Mouse (Mus musculus): ENCODE data around the gene Smbd1. TPM values are rescaled to one million over a fixed set of nuclear protein-coding genes. Genes with fewer than 3 reads are reported as not detected.

Gene Smbd1
- polyA plus RNA-seq, 1 experiment from 2014 or later: 2.3 TPM

- WGBS: 95% methylated on average over 13 of the region's 13 CpGs
- H3K27ac ChIP-seq (ENCODE audit: low read depth, low read length): no peak overlapping the region
- H3K4me1 ChIP-seq (replicated peaks; ENCODE audit: control insufficient read depth, insufficient read depth, low read length): no peaks in the 10 kb centered on the region
- ATAC-seq: no peak
- peaks cover 68% of the 10 kb centered on the region for H3K36me3 ChIP-seq (ENCODE audit: control insufficient read depth, insufficient read depth)
- no peaks in the 10 kb centered on the region for H3K27me3 ChIP-seq (replicated peaks; ENCODE audit: control insufficient read depth, insufficient read depth, low read length)
- no peak overlapping the region for H3K4me3 ChIP-seq (ENCODE audit: low read depth, low read length)
- H3K9me3 ChIP-seq (ENCODE audit: control insufficient read depth): no peaks in the 10 kb centered on the region
- no peak overlapping the region for H3K4me2 ChIP-seq (replicated peaks; ENCODE audit: low read depth)
- TF ChIP-seq CTCF (IDR thresholded peaks at IDR 0.05; ENCODE audit: low read depth): no peak
- H3K9ac ChIP-seq (ENCODE audit: low read depth, low read length): no peak overlapping the region
Observed at GRCm38 (mm10) chr16:32824061-32824460, 13.8 kb upstream of the Smbd1 start.

GRCm38 (mm10) chr16:32823487-32823886 is 13.2 kb upstream of the Smbd1 start:
- peaks cover 62% of the 10 kb centered on the region for H3K36me3 ChIP-seq (ENCODE audit: control insufficient read depth, insufficient read depth)
- 89% methylated on average over 8 of the region's 8 CpGs for WGBS

GRCm38 (mm10) chr16:32822881-32823280 is 12.6 kb upstream of the Smbd1 start:
- ATAC-seq: no peak
- WGBS: 83% methylated on average over 5 of the region's 5 CpGs
- no peak overlapping the region for H3K27ac ChIP-seq (ENCODE audit: low read depth, low read length)
- no peaks in the 10 kb centered on the region for H3K9me3 ChIP-seq (ENCODE audit: control insufficient read depth)
- H3K4me1 ChIP-seq (replicated peaks; ENCODE audit: control insufficient read depth, insufficient read depth, low read length): no peaks in the 10 kb centered on the region
- no peak overlapping the region for H3K9ac ChIP-seq (ENCODE audit: low read depth, low read length)
- peaks cover 56% of the 10 kb centered on the region for H3K36me3 ChIP-seq (ENCODE audit: control insufficient read depth, insufficient read depth)
- H3K4me2 ChIP-seq (replicated peaks; ENCODE audit: low read depth): no peak overlapping the region
- H3K27me3 ChIP-seq (replicated peaks; ENCODE audit: control insufficient read depth, insufficient read depth, low read length): no peaks in the 10 kb centered on the region
- TF ChIP-seq CTCF (IDR thresholded peaks at IDR 0.05; ENCODE audit: low read depth): no peak
- no peak overlapping the region for H3K4me3 ChIP-seq (ENCODE audit: low read depth, low read length)

More at GRCm38 (mm10) chr16:32823487-32823886, 13.2 kb upstream of the Smbd1 start:
- Histone ChIP-seq H3K4me3 (ENCODE audit: low read depth, low read length) (no peak overlapping the region), H3K9me3 (ENCODE audit: control insufficient read depth) (no peaks in the 10 kb centered on the region), H3K4me2 (replicated peaks; ENCODE audit: low read depth) (no peak overlapping the region), H3K9ac (ENCODE audit: low read depth, low read length) (no peak overlapping the region), H3K27ac (ENCODE audit: low read depth, low read length) (no peak overlapping the region), H3K4me1 (replicated peaks; ENCODE audit: control insufficient read depth, insufficient read depth, low read length) (no peaks in the 10 kb centered on the region), H3K27me3 (replicated peaks; ENCODE audit: control insufficient read depth, insufficient read depth, low read length) (no peaks in the 10 kb centered on the region)
- no peak for ATAC-seq
- TF ChIP-seq CTCF (IDR thresholded peaks at IDR 0.05; ENCODE audit: low read depth): no peak

GRCm38 (mm10) chr16:32822450-32822827 is 12.2 kb upstream of the Smbd1 start:
- peak overlapping the region; percentile 21; the same call in 1 of the 2 replicates for H3K27ac ChIP-seq (ENCODE audit: low read depth, low read length)
- no peaks in the 10 kb centered on the region for H3K9me3 ChIP-seq (ENCODE audit: control insufficient read depth)
- H3K4me1 ChIP-seq (replicated peaks; ENCODE audit: control insufficient read depth, insufficient read depth, low read length): no peaks in the 10 kb centered on the region
- TF ChIP-seq CTCF (IDR thresholded peaks at IDR 0.05; ENCODE audit: low read depth): no peak
- H3K4me3 ChIP-seq (ENCODE audit: low read depth, low read length): no peak overlapping the region
- H3K9ac ChIP-seq (ENCODE audit: low read depth, low read length): no peak overlapping the region
- peaks cover 52% of the 10 kb centered on the region for H3K36me3 ChIP-seq (ENCODE audit: control insufficient read depth, insufficient read depth)
- 66% methylated on average over 6 of the region's 6 CpGs for WGBS
- H3K27me3 ChIP-seq (replicated peaks; ENCODE audit: control insufficient read depth, insufficient read depth, low read length): no peaks in the 10 kb centered on the region
- no peak overlapping the region for H3K4me2 ChIP-seq (replicated peaks; ENCODE audit: low read depth)
- ATAC-seq: no peak

GRCm38 (mm10) chr16:32821772-32822449 is 11.6 kb upstream of the Smbd1 start:
- peak; percentile 74 for ATAC-seq
- Histone ChIP-seq H3K4me1 (replicated peaks; ENCODE audit: control insufficient read depth, insufficient read depth, low read length) (no peaks in the 10 kb centered on the region), H3K27ac (ENCODE audit: low read depth, low read length) (peak overlapping the region; percentile 21; the same call in 1 of the 2 replicates), H3K36me3 (ENCODE audit: control insufficient read depth, insufficient read depth) (peaks cover 47% of the 10 kb centered on the region), H3K27me3 (replicated peaks; ENCODE audit: control insufficient read depth, insufficient read depth, low read length) (no peaks in the 10 kb centered on the region), H3K4me3 (ENCODE audit: low read depth, low read length) (no peak overlapping the region), H3K9me3 (ENCODE audit: control insufficient read depth) (no peaks in the 10 kb centered on the region), H3K4me2 (replicated peaks; ENCODE audit: low read depth) (no peak overlapping the region), H3K9ac (ENCODE audit: low read depth, low read length) (no peak overlapping the region)
- no peak for TF ChIP-seq CTCF (IDR thresholded peaks at IDR 0.05; ENCODE audit: low read depth)
- WGBS: 49% methylated on average over 10 of the region's 10 CpGs

GRCm38 (mm10) chr16:32818441-32818840 is 8.2 kb upstream of the Smbd1 start:
- no peak overlapping the region for H3K4me2 ChIP-seq (replicated peaks; ENCODE audit: low read depth)
- H3K27me3 ChIP-seq (replicated peaks; ENCODE audit: control insufficient read depth, insufficient read depth, low read length): no peaks in the 10 kb centered on the region
- no peak for TF ChIP-seq CTCF (IDR thresholded peaks at IDR 0.05; ENCODE audit: low read depth)
- H3K36me3 ChIP-seq (ENCODE audit: control insufficient read depth, insufficient read depth): peaks cover 14% of the 10 kb centered on the region
- no peak overlapping the region for H3K9ac ChIP-seq (ENCODE audit: low read depth, low read length)
- H3K4me1 ChIP-seq (replicated peaks; ENCODE audit: control insufficient read depth, insufficient read depth, low read length): 0 out of 2 replicates have a peak, but pooled peaks cover 8% of the 10 kb centered on the region
- no peaks in the 10 kb centered on the region for H3K9me3 ChIP-seq (ENCODE audit: control insufficient read depth)
- 82% methylated on average over 5 of the region's 5 CpGs for WGBS
- no peak for ATAC-seq
- H3K27ac ChIP-seq (ENCODE audit: low read depth, low read length): no peak overlapping the region
- no peak overlapping the region for H3K4me3 ChIP-seq (ENCODE audit: low read depth, low read length)
